Mouse (Mus musculus) ES-E14 (cell line): ENCODE measurements at regions not wholly inside any gene's neighbourhood (a gene's known extent, or its start where the extent isn't known, plus 50 kb on each side); places are given as distances from the start of the nearest gene placed in this dataset.

ENCODE experiments used
- CHD2 ChIP-seq: IDR thresholded peaks from 2 replicates; pipeline ENCODE4 v1.6.1; 2014; ENCODE audit warnings: mild to moderate bottlenecking, low read depth, low read length, inconsistent platforms
- ZC3H11A ChIP-seq: IDR thresholded peaks from 2 replicates; pipeline ENCODE4 v1.6.1; 2012; ENCODE audit warnings: low read depth, mild to moderate bottlenecking, inconsistent platforms, low read length, borderline replicate concordance
- ZNF384 ChIP-seq: IDR thresholded peaks from 2 replicates; pipeline ENCODE4 v1.6.1; 2012; ENCODE audit warnings: low read depth, low read length, inconsistent platforms

- TF ChIP-seq CHD2 (no peak), ZC3H11A (no peak), ZNF384 (no peak)
Measured at GRCm38 (mm10) chr11:40074317-40074716, 620.7 kb downstream of the Mat2b start.
